Mouse (Mus musculus): Measurements from ENCODE around the gene Pdlim5. TPM values are rescaled to one million over a fixed set of nuclear protein-coding genes. Genes with fewer than 3 reads are reported as not detected.

Pdlim5 gene
- polyA plus RNA-seq, 1 experiment from 2014 or later: 28.8 TPM

DNA sequence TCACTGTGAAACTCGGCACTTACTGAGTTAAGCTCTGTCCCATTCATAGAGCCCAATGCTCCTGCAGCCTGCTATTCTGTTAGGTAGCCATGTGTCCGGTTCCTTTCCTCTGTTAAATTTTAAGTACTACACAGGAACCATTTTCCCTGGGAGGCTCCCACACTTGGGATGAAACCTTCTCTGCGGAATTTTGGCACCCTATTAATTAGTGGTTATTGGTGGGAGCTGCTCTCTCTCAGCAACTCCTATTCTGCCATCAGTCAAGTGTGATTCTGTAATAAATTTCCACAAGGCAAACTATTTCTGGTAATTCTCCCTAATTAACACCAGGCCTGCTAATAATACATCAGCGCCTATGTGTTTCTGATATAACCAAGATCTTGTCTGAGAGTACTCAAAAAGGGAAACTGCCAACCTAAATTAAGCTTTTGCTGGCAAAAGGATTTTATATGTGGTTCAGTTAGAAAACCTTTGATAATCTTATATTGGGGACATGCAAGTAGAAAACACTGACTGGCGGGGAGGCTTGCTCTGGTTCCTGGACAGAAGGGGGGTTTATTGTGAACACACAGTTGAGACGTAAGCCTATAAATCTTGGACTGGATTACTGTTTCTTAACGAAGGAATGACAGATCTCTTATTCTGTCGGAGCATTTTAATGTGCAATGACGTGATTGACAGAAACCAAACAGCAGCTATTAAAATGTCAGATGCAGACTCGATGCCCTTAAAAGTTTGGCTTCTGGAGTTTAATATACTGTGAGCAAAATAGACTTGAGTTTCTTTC lies 157.0 kb downstream of the Pdlim5 start:
- H3K27ac ChIP-seq: no peak overlapping the region
- WGBS: 86% methylated on average over 10 of the region's 10 CpGs
- no peak for ATAC-seq

DNA sequence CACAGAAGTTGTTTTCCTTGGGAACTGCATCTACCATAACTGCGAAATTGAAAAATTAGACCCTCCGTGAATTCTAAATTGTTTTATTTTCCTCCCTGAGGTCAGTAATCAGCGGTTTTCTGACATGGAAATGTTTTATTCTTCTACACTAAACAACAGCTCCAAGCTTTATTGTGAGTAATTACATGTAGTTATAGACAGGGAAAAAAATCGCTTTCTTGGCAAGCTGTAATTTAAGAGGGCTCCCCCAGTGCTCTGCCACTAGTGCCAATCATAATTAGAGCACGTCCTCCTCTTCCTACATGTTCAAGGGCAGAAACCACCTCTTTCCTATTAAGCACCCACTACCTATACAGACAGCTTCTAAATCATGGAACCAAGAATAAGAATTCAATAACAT lies 157.9 kb downstream of the Pdlim5 start:
- WGBS: 87% methylated on average over 5 of the region's 5 CpGs
- Histone ChIP-seq H3K27ac (no peak overlapping the region), H3K9ac (no peak overlapping the region), H3K4me1 (replicated peaks) (no peaks in the 10 kb centered on the region), H3K36me3 (no peaks in the 10 kb centered on the region), H3K4me3 (replicated peaks) (no peak overlapping the region), H3K27me3 (replicated peaks) (no peaks in the 10 kb centered on the region), H3K9me3 (no peaks in the 10 kb centered on the region), H3K4me2 (replicated peaks) (no peak overlapping the region)
- no peak for ATAC-seq

More for the DNA sequence above, 157.0 kb downstream of the Pdlim5 start:
- Histone ChIP-seq H3K4me1 (replicated peaks) (no peaks in the 10 kb centered on the region), H3K36me3 (no peaks in the 10 kb centered on the region), H3K9ac (no peak overlapping the region), H3K4me3 (replicated peaks) (no peak overlapping the region), H3K9me3 (no peaks in the 10 kb centered on the region), H3K27me3 (replicated peaks) (no peaks in the 10 kb centered on the region), H3K4me2 (replicated peaks) (no peak overlapping the region)

DNA sequence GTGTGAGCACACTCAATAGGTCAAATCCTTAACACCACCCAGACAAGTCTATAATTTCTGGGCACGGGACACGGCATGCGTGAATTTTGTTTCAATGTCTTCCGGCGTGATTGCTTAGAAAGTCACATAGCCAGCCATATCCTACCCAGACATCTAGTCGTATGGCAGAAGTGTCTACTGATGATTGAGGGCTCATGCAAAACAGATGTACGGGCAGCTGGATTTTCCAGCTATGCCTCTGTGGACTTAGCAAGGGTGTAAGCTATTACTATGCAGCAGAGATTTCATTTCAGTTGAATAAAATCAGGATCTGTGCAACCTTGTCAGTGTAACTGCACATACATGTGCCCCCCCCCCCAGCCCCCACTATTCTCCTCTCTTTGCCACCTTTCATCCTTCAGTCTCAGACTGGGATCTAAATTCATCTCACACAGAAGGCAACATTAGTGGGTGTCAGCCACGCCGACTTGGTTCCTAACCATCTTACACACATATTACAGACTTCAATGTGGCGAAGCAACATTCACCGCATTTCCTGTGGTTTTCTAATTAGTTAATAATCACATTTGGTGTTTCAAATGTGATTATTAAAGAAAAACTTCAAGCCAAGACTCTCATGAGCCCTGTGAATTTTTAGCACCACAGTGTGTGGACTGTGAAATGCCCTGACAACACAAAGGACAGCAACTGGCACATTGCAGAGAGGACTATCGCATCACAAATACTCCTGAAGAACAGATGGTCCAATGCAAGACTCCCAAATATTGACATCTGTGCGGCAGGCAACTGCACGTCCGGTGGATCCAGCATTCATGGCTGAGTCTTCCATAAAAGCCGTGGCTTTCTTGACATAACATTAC lies 161.7 kb downstream of the Pdlim5 start:
- no peak overlapping the region for H3K4me3 ChIP-seq (replicated peaks)
- ATAC-seq: no peak
- H3K27ac ChIP-seq: no peak overlapping the region
- H3K27me3 ChIP-seq (replicated peaks): no peaks in the 10 kb centered on the region
- H3K4me1 ChIP-seq (replicated peaks): no peaks in the 10 kb centered on the region
- 89% methylated on average over 16 of the region's 16 CpGs for WGBS
- no peak overlapping the region for H3K4me2 ChIP-seq (replicated peaks)
- no peak overlapping the region for H3K9ac ChIP-seq
- no peaks in the 10 kb centered on the region for H3K9me3 ChIP-seq
- no peaks in the 10 kb centered on the region for H3K36me3 ChIP-seq

DNA sequence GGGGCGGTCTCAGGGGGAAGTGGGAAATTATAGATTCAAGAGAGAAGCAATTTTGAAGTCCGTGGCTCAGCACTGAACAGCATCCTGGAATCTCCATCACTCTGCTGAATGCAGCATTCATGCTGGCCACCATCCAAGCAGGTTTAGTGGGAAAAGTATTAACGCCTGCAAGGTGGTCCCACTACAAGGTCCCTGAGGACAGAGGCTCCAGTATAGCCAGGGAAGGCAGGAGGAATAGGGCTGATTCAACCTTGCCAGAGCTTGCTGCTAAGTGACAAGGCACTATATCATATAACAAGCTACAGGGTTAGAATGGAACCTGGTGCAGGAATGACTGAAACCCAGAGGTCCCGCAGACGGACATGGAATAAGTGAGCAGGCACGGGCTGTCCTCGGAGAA lies 166.8 kb downstream of the Pdlim5 start:
- Histone ChIP-seq H3K27me3 (replicated peaks) (no peaks in the 10 kb centered on the region), H3K4me3 (replicated peaks) (no peak overlapping the region), H3K27ac (no peak overlapping the region), H3K4me1 (replicated peaks) (no peaks in the 10 kb centered on the region), H3K9ac (no peak overlapping the region), H3K36me3 (no peaks in the 10 kb centered on the region), H3K9me3 (no peaks in the 10 kb centered on the region), H3K4me2 (replicated peaks) (no peak overlapping the region)
- 90% methylated on average over 7 of the region's 7 CpGs for WGBS
- no peak for ATAC-seq

DNA sequence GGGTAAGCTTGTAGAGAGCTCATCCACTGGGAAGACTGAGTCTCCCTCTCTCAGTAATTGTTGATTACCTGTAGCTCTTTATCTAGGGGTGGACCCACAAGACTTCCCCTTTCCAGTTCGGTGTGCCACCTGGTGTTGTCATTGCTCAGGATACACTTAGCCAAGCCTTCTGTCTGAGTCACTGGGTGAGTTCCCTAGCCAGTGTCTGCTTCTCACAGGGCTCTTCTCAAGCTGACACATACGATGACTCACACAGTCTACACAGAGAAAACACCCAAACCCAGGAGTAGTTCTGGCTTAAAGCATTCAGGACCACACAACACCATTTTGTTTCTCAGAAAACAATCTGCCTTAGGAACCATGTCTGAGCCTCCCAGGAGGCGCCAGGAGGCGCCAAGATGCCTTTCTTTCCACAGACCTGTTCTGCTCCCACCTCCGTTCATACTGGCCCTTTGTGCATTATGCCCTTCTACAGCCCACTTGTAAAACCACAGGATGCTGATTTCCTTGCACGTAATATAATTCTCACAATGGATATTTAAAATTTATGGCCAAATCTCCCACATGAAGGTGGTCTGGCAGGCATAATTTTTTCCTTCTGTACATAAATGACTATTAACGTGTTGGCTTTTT lies 172.9 kb downstream of the Pdlim5 start:
- H3K4me1 ChIP-seq (replicated peaks): no peaks in the 10 kb centered on the region
- no peaks in the 10 kb centered on the region for H3K27me3 ChIP-seq (replicated peaks)
- H3K9me3 ChIP-seq: no peaks in the 10 kb centered on the region
- H3K4me2 ChIP-seq (replicated peaks): no peak overlapping the region
- H3K36me3 ChIP-seq: no peaks in the 10 kb centered on the region
- 89% methylated on average over 7 of the region's 7 CpGs for WGBS
- H3K4me3 ChIP-seq (replicated peaks): no peak overlapping the region
- ATAC-seq: no peak
- no peak overlapping the region for H3K27ac ChIP-seq
- H3K9ac ChIP-seq: no peak overlapping the region

DNA sequence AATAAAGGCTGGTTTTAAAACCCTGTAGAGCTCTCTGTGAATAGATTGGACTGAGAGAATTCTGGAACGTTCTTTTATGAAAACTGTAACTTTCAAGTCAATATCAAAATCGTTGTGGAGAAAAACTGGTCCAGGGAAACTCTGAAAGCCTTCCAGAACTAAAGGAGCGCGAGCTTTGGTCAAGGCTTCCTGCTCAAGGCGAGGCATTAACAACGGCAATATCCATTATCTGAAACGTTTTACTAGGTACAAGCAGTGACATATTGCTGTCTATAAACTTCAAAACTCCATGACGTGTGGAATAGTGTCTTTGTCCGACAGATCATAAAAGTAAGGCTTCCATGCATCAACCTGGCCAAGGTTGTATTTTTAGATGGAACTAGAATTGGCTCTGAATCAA lies 175.6 kb downstream of the Pdlim5 start:
- 64% methylated on average over 9 of the region's 9 CpGs for WGBS
- H3K27me3 ChIP-seq (replicated peaks): no peaks in the 10 kb centered on the region
- H3K27ac ChIP-seq: no peak overlapping the region
- no peak overlapping the region for H3K4me3 ChIP-seq (replicated peaks)
- no peak overlapping the region for H3K9ac ChIP-seq
- no peaks in the 10 kb centered on the region for H3K9me3 ChIP-seq
- no peak for ATAC-seq
- H3K4me1 ChIP-seq (replicated peaks): no peaks in the 10 kb centered on the region
- no peaks in the 10 kb centered on the region for H3K36me3 ChIP-seq
- H3K4me2 ChIP-seq (replicated peaks): no peak overlapping the region

DNA sequence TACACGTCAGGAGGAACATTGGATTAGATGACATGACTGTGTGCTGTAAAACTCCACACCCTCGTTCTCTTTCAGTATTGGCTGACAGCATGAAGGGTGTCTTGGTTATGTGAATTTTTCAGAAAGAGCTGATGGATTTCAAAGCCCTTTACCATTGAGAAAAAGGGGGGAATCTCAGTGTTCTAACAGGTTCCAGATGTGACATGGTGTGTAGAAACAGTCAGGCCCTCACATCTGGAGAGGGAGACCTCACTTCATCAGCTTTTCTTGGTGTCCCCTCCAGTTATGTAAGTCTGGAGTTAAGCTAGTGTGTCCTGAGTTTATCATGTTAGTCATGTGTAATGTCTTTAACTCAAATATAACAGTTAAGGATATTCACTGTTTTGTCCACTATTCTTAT lies 182.7 kb downstream of the Pdlim5 start:
- Histone ChIP-seq H3K27me3 (replicated peaks) (no peaks in the 10 kb centered on the region), H3K9ac (no peak overlapping the region), H3K4me2 (replicated peaks) (no peak overlapping the region), H3K36me3 (no peaks in the 10 kb centered on the region), H3K27ac (no peak overlapping the region), H3K9me3 (no peaks in the 10 kb centered on the region), H3K4me3 (replicated peaks) (no peak overlapping the region), H3K4me1 (replicated peaks) (no peaks in the 10 kb centered on the region)
- WGBS: 69% methylated on average over 2 of the region's 2 CpGs
- no peak for ATAC-seq

DNA sequence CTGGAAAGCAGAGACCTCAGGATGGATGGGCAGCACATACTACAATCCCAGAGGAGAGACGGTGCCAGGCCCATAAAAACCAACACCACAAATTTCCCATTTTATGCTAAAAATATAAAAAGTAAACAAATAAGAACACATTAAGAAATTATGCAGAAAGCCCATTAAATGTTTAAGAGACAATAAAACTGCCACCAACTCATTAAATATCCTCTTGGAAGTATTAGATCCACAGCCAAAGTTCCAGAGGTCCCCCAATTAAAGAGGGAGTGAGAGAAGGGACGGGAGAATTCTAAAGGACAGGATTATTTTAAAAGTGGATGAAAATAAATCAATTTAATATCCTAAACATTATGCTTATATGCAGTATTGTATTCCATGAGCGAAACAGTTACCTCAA lies 183.3 kb downstream of the Pdlim5 start:
- Histone ChIP-seq H3K36me3 (no peaks in the 10 kb centered on the region), H3K27me3 (replicated peaks) (no peaks in the 10 kb centered on the region), H3K27ac (no peak overlapping the region), H3K4me1 (replicated peaks) (no peaks in the 10 kb centered on the region), H3K4me2 (replicated peaks) (no peak overlapping the region), H3K9me3 (no peaks in the 10 kb centered on the region), H3K9ac (no peak overlapping the region), H3K4me3 (replicated peaks) (no peak overlapping the region)
- no peak for ATAC-seq
- 71% methylated on average over 3 of the region's 3 CpGs for WGBS

DNA sequence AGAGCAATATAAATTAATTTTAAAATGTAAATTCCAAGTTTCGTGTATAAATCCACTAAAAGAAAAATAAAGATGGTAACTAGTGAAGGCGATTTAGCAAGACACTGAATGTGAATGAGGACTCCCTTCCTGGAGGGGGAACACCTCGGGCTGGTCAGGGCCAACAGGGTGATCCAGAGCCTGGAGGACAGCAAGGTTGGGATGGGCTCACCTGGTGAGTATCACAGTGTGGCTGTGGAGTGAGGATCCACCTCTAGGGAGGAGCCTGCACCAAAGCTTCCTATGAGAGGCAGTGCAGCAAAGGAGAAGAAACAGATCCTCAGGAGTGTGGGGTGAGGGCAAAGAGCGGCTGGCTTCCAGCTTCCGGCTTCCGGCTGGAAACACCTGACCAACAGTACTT lies 185.5 kb downstream of the Pdlim5 start:
- Histone ChIP-seq H3K9ac (no peak overlapping the region), H3K9me3 (no peaks in the 10 kb centered on the region), H3K36me3 (no peaks in the 10 kb centered on the region), H3K4me3 (replicated peaks) (no peak overlapping the region), H3K4me1 (replicated peaks) (no peaks in the 10 kb centered on the region), H3K4me2 (replicated peaks) (no peak overlapping the region), H3K27me3 (replicated peaks) (no peaks in the 10 kb centered on the region), H3K27ac (no peak overlapping the region)
- 68% methylated on average over 6 of the region's 6 CpGs for WGBS
- ATAC-seq: no peak

DNA sequence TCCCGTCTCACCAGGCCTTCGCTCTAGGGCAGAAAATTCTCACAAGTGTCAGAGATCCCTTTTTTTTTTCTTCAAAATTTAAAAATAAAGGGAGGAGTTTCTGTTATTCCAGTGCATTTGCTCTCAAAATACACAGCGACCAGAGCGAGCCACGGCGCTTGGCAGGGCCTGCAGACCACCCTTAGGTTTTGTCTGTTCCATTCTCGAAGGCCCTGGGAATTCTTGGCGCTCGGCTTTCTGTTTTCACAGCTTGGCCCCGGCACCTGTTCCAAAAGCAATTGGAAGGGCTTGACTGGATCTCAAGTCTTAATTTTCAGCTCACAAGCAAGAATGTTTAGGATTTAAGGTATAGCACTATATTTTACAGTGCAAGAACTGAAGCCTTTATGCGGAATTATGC lies 186.4 kb downstream of the Pdlim5 start:
- Histone ChIP-seq H3K4me2 (replicated peaks) (no peak overlapping the region), H3K36me3 (no peaks in the 10 kb centered on the region), H3K4me1 (replicated peaks) (no peaks in the 10 kb centered on the region), H3K9ac (no peak overlapping the region), H3K27me3 (replicated peaks) (no peaks in the 10 kb centered on the region), H3K27ac (no peak overlapping the region), H3K4me3 (replicated peaks) (no peak overlapping the region), H3K9me3 (no peaks in the 10 kb centered on the region)
- no peak for ATAC-seq
- 86% methylated on average over 11 of the region's 11 CpGs for WGBS

DNA sequence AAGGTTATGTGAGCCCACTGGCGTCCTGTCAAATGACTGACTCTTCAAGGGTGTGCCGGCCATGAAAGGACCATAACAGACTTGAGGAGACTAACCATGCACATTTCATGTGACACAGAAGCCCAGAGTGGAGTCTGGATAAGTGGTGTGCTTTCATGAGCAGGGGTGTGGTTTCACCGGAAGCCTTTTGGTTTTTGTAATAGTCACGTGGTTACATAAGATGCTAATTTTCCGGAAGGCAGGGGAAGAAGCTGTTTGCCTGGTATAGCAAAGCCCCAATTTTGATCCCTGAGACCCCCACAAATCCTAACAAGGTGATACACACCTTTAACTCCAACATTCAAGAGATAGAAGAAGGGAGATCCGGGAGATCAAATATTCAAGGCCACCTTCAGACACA lies 188.0 kb downstream of the Pdlim5 start:
- no peak overlapping the region for H3K9ac ChIP-seq
- H3K9me3 ChIP-seq: no peaks in the 10 kb centered on the region
- no peaks in the 10 kb centered on the region for H3K4me1 ChIP-seq (replicated peaks)
- no peak overlapping the region for H3K27ac ChIP-seq
- H3K4me2 ChIP-seq (replicated peaks): no peak overlapping the region
- no peaks in the 10 kb centered on the region for H3K36me3 ChIP-seq
- H3K4me3 ChIP-seq (replicated peaks): no peak overlapping the region
- no peak for ATAC-seq
- 90% methylated on average over 6 of the region's 6 CpGs for WGBS
- no peaks in the 10 kb centered on the region for H3K27me3 ChIP-seq (replicated peaks)

DNA sequence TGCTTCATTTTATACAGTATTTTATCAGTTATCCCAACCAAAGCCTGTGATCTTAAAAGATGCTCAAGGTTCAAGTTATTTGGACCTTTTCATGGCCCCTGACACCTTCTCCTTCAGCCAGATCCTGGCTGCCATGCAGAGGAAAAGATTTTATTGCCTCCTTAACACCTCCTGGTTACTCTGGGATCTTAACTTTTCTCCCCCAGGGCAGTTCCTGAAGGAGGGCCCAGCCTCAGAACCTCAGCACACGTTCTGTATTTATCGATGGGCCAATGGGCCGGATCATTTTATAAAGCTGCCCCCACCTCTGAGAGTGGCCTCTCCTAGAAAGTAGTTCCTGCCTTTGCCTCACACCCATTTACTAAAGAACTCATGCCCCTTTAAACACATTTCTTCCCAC lies 189.2 kb downstream of the Pdlim5 start:
- H3K9ac ChIP-seq: no peak overlapping the region
- no peak for ATAC-seq
- 73% methylated on average over 3 of the region's 3 CpGs for WGBS
- no peak overlapping the region for H3K27ac ChIP-seq
- H3K27me3 ChIP-seq (replicated peaks): no peaks in the 10 kb centered on the region
- no peaks in the 10 kb centered on the region for H3K9me3 ChIP-seq
- H3K4me3 ChIP-seq (replicated peaks): no peak overlapping the region
- no peak overlapping the region for H3K4me2 ChIP-seq (replicated peaks)
- H3K4me1 ChIP-seq (replicated peaks): no peaks in the 10 kb centered on the region
- H3K36me3 ChIP-seq: no peaks in the 10 kb centered on the region
